Mouse (Mus musculus): ENCODE results near the gene Gprc5c.

- TF ChIP-seq CTCF (IDR thresholded peaks at IDR 0.05; ENCODE audit: borderline replicate concordance, extremely low read depth, insufficient read depth, insufficient read length) = no peak
- TF ChIP-seq POLR2A (IDR thresholded peaks at IDR 0.05; ENCODE audit: borderline replicate concordance, extremely low read depth, insufficient read depth, insufficient read length, poor library complexity, severe bottlenecking) = no peak
These were observed 34.0 kb upstream of the Gprc5c start for GRCm38 (mm10) chr11:114816934-114817333.
